Mouse (Mus musculus): ENCODE data around the gene Hdac9.

DNA sequence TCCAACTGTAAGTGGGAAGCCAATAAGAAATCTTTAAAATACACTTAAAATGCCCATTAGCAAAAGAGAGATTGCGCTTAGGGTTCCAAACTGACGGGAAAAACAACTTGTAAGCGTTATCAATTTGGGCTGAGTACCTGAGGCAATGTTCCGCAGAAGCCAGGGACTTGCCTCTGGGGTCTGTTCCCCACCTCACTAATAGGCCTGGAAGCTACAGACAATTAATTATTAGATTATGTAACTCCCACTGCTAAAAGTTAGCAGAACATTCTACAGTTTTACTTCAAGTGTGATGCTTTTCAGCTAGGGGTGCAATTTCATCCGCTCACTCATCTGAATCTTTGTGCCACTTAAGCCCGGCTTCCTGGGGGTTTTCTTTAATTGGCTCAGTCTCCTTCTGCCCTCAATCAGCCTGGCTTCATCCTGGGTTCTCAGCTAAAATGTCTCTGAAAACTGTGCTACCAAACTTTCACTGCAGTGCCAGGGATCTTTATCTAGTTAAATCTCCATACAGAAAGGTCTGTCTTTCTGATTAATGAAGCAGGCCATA lies 149.6 kb downstream of the Hdac9 start:
- TF ChIP-seq GATA1 (IDR thresholded peaks at IDR 0.05; ENCODE audit: borderline replicate concordance, low read length): no peak
- TF ChIP-seq TAL1 (conservative IDR thresholded peaks at IDR 0.05; ENCODE audit: low read depth, low read length): no peak
- no peak for TF ChIP-seq CTCF (IDR thresholded peaks at IDR 0.05; ENCODE audit: low read depth, low read length)
